Mouse (Mus musculus): Measurements from ENCODE around the gene Loxl1.

GRCm38 (mm10) chr9:58272068-58272541, 40.9 kb downstream of the Loxl1 start:
- TF ChIP-seq CTCF (IDR thresholded peaks at IDR 0.05; ENCODE audit: low read depth, low read length) (no peak), GATA1 (IDR thresholded peaks at IDR 0.05; ENCODE audit: borderline replicate concordance, low read length) (no peak), TAL1 (conservative IDR thresholded peaks at IDR 0.05; ENCODE audit: low read depth, low read length) (no peak), POLR2AphosphoS5 (IDR thresholded peaks at IDR 0.05; ENCODE audit: insufficient replicate concordance, low read depth, low read length) (no peak)
